Mouse (Mus musculus): ENCODE results near the gene Eps15. TPM values are rescaled to one million over a fixed set of nuclear protein-coding genes. Genes with fewer than 3 reads are reported as not detected.

The Eps15 gene
- total RNA-seq, 2 experiments from 2014 or later, result 74.3 to 80.3 TPM

GRCm38 (mm10) chr4:109430250-109430649 lies 150.2 kb downstream of the Eps15 start:
- no peak for DNase-seq (ENCODE audit: low spot score)

- peak; percentile 34 for DNase-seq (ENCODE audit: low spot score)
These were observed 150.8 kb downstream of the Eps15 start for GRCm38 (mm10) chr4:109430854-109431253.

- DNase-seq (ENCODE audit: low spot score), result no peak
These were observed 152.8 kb downstream of the Eps15 start for GRCm38 (mm10) chr4:109432668-109433375.

- DNase-seq (ENCODE audit: low spot score), result peak; percentile 35
These were observed 153.6 kb downstream of the Eps15 start for GRCm38 (mm10) chr4:109433641-109434040.

- no peak for DNase-seq (ENCODE audit: low spot score)
These were observed 154.2 kb downstream of the Eps15 start for GRCm38 (mm10) chr4:109434256-109434655.

Other genes with a start within 250 kb of the Eps15 start
- 100 to 1,000 TPM in 1 of 2 experiments, 10 to 100 TPM in 1; 91.6 to 107 TPM for gene Osbpl9, start 78.0 kb upstream of the Eps15 start, total RNA-seq (2021)
- not detected for gene Calr4, start 45.8 kb upstream of the Eps15 start, total RNA-seq (2021)
- under 1 TPM in 1 of 2 experiments, not detected in 1; 0.11 TPM for gene Ttc39a, start 126.4 kb downstream of the Eps15 start, total RNA-seq (2021)
- 100 to 1,000 TPM; 123 to 131 TPM for gene Rnf11, start 204.5 kb downstream of the Eps15 start, total RNA-seq (2021)

Data from gastrocnemius, adult 18-20 months (tissue).